Comparison of ENCODE assay signal across 23 mouse cellular contexts in genomic region chr16:89674159-89674902, GRCm38 (mm10).
DNase-seq lines count a peak whose midpoint lies in the region; ATAC-seq and TF ChIP-seq lines count a peak whose summit lies in the region.
"Had no signal": no experiment of that assay in that cellular context is flagged by ENCODE, and none has a peak within 500 bp of the region (broad histone marks: within the 10 kb centered on the region; RNA-seq: fewer than 3 reads in every experiment).

No protein-coding gene starts in this region.

- H3K9me3 ChIP-seq in forebrain, embryonic 15.5 days: no peaks in the 10 kb centered on the region
- H3K9me3 ChIP-seq in forebrain, embryonic 11.5 days (ENCODE audit: control insufficient read depth, low read length): no peaks in the 10 kb centered on the region
- H3K9me3 ChIP-seq in midbrain, embryonic 14.5 days (ENCODE audit: control insufficient read depth, low read length): no peaks in the 10 kb centered on the region
- H3K9me3 ChIP-seq in midbrain, embryonic 10.5 days (replicated peaks): no peaks in the 10 kb centered on the region
- no peaks in the 10 kb centered on the region for H3K9me3 ChIP-seq in forebrain, postnatal 0 days (ENCODE audit: low read length)
- no peaks in the 10 kb centered on the region for H3K9me3 ChIP-seq in neural tube, embryonic 15.5 days (replicated peaks)
- H3K9me3 ChIP-seq: embryonic facial prominence, embryonic 15.5 days; heart, embryonic 12.5 days; limb, embryonic 13.5 days; liver, embryonic 13.5 days had no signal

- no peak overlapping the region for H3K4me3 ChIP-seq in forebrain, embryonic 15.5 days
- no peak overlapping the region for H3K4me3 ChIP-seq in forebrain, embryonic 11.5 days (ENCODE audit: low read depth, low read length)
- no peak overlapping the region for H3K4me3 ChIP-seq in midbrain, embryonic 14.5 days (replicated peaks; ENCODE audit: low read depth, low read length)
- no peak overlapping the region for H3K4me3 ChIP-seq in midbrain, embryonic 10.5 days
- no peak overlapping the region for H3K4me3 ChIP-seq in forebrain, postnatal 0 days (ENCODE audit: low read depth, low read length)
- no peak overlapping the region for H3K4me3 ChIP-seq in neural tube, embryonic 15.5 days (replicated peaks)
- H3K4me3 ChIP-seq: embryonic facial prominence, embryonic 15.5 days; heart, embryonic 12.5 days; limb, embryonic 13.5 days; liver, embryonic 13.5 days; myocyte had no signal

- H3K4me2 ChIP-seq in forebrain, embryonic 15.5 days (replicated peaks): no peak overlapping the region
- H3K4me2 ChIP-seq in forebrain, embryonic 11.5 days (ENCODE audit: low read depth, low read length, severe bottlenecking): no peak overlapping the region
- no peak overlapping the region for H3K4me2 ChIP-seq in midbrain, embryonic 14.5 days (ENCODE audit: low read length)
- H3K4me2 ChIP-seq in forebrain, postnatal 0 days (ENCODE audit: low read depth): no peak overlapping the region
- H3K4me2 ChIP-seq in neural tube, embryonic 15.5 days: peak overlapping the region; percentile 9; the same call in 1 of the 2 replicates
- H3K4me2 ChIP-seq: embryonic facial prominence, embryonic 15.5 days; limb, embryonic 13.5 days; lung, embryonic 14.5 days had no signal

- WGBS in forebrain, embryonic 15.5 days: 58% methylated on average over 16 of the region's 16 CpGs
- 91% methylated on average over 16 of the region's 16 CpGs for WGBS in forebrain, embryonic 11.5 days
- WGBS in midbrain, embryonic 14.5 days: 76% methylated on average over 16 of the region's 16 CpGs
- 92% methylated on average over 16 of the region's 16 CpGs for WGBS in midbrain, embryonic 10.5 days
- WGBS in forebrain, postnatal 0 days: 50% methylated on average over 16 of the region's 16 CpGs
- WGBS in neural tube, embryonic 15.5 days: 52% methylated on average over 16 of the region's 16 CpGs

- peak; percentile 85 for ATAC-seq in forebrain, embryonic 15.5 days (replicated peaks)
- ATAC-seq in forebrain, embryonic 11.5 days (replicated peaks; ENCODE audit: low FRiP score): no peak
- no peak for ATAC-seq in midbrain, embryonic 14.5 days (ENCODE audit: low FRiP score, low TSS enrichment)
- peak; percentile 75 for ATAC-seq in forebrain, postnatal 0 days
- peak; percentile 73; the same call in 1 of the 2 replicates for ATAC-seq in neural tube, embryonic 15.5 days (ENCODE audit: low FRiP score)
- ATAC-seq: inflammation-experienced regulatory T-cells, adult 6 months had no signal

- no peak overlapping the region for H3K27ac ChIP-seq in forebrain, embryonic 15.5 days (replicated peaks)
- no peak overlapping the region for H3K27ac ChIP-seq in forebrain, embryonic 11.5 days (ENCODE audit: low read depth, low read length)
- H3K27ac ChIP-seq in midbrain, embryonic 14.5 days (replicated peaks; ENCODE audit: low read depth, low read length): no peak overlapping the region
- H3K27ac ChIP-seq in midbrain, embryonic 10.5 days (replicated peaks): no peak overlapping the region
- H3K27ac ChIP-seq in forebrain, postnatal 0 days (ENCODE audit: low read depth, low read length): no peak overlapping the region
- no peak overlapping the region for H3K27ac ChIP-seq in neural tube, embryonic 15.5 days (replicated peaks)
- H3K27ac ChIP-seq: embryonic facial prominence, embryonic 15.5 days; limb, embryonic 13.5 days; liver, embryonic 13.5 days had no signal

- DNase-seq in forebrain, embryonic 11.5 days (ENCODE audit: low spot score): no peak
- peak; percentile 40 for DNase-seq in midbrain, embryonic 14.5 days
- no peak for DNase-seq in midbrain, embryonic 10.5 days (ENCODE audit: low spot score)
- DNase-seq in forebrain, postnatal 0 days: peak; percentile 64
- DNase-seq in left cerebral cortex, postnatal 10 days (ENCODE audit: extremely low spot score in 1 of 2, low spot score in 2 of 2): no peak
- DNase-seq: adrenal gland, adult 8-10 months; B cell, adult 2 months; cerebellum, adult 11 months; cerebellum, postnatal 36 days; heart, postnatal 14 days; kidney, adult 2 months; kidney, postnatal 14 days; liver, embryonic 13.5 days; lung, postnatal 4 days; retina, postnatal 1 day had no signal

- TF ChIP-seq CTCF in forebrain, postnatal 0 days (IDR thresholded peaks at IDR 0.05; ENCODE audit: low read depth): no peak

- H3K9ac ChIP-seq in forebrain, embryonic 15.5 days (replicated peaks): no peak overlapping the region
- no peak overlapping the region for H3K9ac ChIP-seq in forebrain, embryonic 11.5 days (ENCODE audit: low read length)
- no peak overlapping the region for H3K9ac ChIP-seq in midbrain, embryonic 14.5 days (replicated peaks; ENCODE audit: low read length)
- no peak overlapping the region for H3K9ac ChIP-seq in forebrain, postnatal 0 days
- H3K9ac ChIP-seq in neural tube, embryonic 15.5 days (replicated peaks): no peak overlapping the region
- H3K9ac ChIP-seq: embryonic facial prominence, embryonic 15.5 days; heart, embryonic 12.5 days; limb, embryonic 13.5 days; liver, embryonic 13.5 days; lung, embryonic 14.5 days had no signal

- H3K4me1 ChIP-seq in forebrain, embryonic 15.5 days: peaks cover 4% of the 10 kb centered on the region
- H3K4me1 ChIP-seq in forebrain, embryonic 11.5 days (replicated peaks; ENCODE audit: control insufficient read depth, insufficient read depth, low read length): no peaks in the 10 kb centered on the region
- 0 out of 2 replicates have a peak, but pooled peaks cover 3% of the 10 kb centered on the region for H3K4me1 ChIP-seq in midbrain, embryonic 14.5 days (ENCODE audit: control insufficient read depth, insufficient read depth, low read length)
- no peaks in the 10 kb centered on the region for H3K4me1 ChIP-seq in midbrain, embryonic 10.5 days
- H3K4me1 ChIP-seq in forebrain, postnatal 0 days (ENCODE audit: insufficient read depth): no peaks in the 10 kb centered on the region; the same call in 1 of the 2 replicates
- peaks cover 12% of the 10 kb centered on the region for H3K4me1 ChIP-seq in neural tube, embryonic 15.5 days
- H3K4me1 ChIP-seq: embryonic facial prominence, embryonic 15.5 days; limb, embryonic 13.5 days had no signal

- no peaks in the 10 kb centered on the region for H3K27me3 ChIP-seq in forebrain, embryonic 15.5 days
- H3K27me3 ChIP-seq in forebrain, embryonic 11.5 days (ENCODE audit: control insufficient read depth, insufficient read depth, low read length): no peaks in the 10 kb centered on the region
- no peaks in the 10 kb centered on the region for H3K27me3 ChIP-seq in midbrain, embryonic 14.5 days (ENCODE audit: control insufficient read depth, insufficient read depth, low read length)
- H3K27me3 ChIP-seq in midbrain, embryonic 10.5 days (ENCODE audit: low read depth, poor library complexity, severe bottlenecking): no peaks in the 10 kb centered on the region
- no peaks in the 10 kb centered on the region for H3K27me3 ChIP-seq in forebrain, postnatal 0 days (ENCODE audit: insufficient read depth, low read length)
- no peaks in the 10 kb centered on the region for H3K27me3 ChIP-seq in neural tube, embryonic 15.5 days (replicated peaks)
- H3K27me3 ChIP-seq: embryonic facial prominence, embryonic 15.5 days; heart, embryonic 12.5 days; limb, embryonic 13.5 days; liver, embryonic 13.5 days had no signal

- intact Hi-C loops in left cerebral cortex, postnatal 10 days (cut with DNase I): no loop called here

- H3K36me3 ChIP-seq in forebrain, embryonic 15.5 days: no peaks in the 10 kb centered on the region
- H3K36me3 ChIP-seq in forebrain, embryonic 11.5 days (ENCODE audit: control insufficient read depth, insufficient read depth, low read length): no peaks in the 10 kb centered on the region
- no peaks in the 10 kb centered on the region for H3K36me3 ChIP-seq in midbrain, embryonic 14.5 days (ENCODE audit: control insufficient read depth, insufficient read depth, low read length)
- no peaks in the 10 kb centered on the region for H3K36me3 ChIP-seq in midbrain, embryonic 10.5 days
- H3K36me3 ChIP-seq in forebrain, postnatal 0 days (ENCODE audit: insufficient read depth): no peaks in the 10 kb centered on the region
- no peaks in the 10 kb centered on the region for H3K36me3 ChIP-seq in neural tube, embryonic 15.5 days
- H3K36me3 ChIP-seq: embryonic facial prominence, embryonic 15.5 days; heart, embryonic 12.5 days; limb, embryonic 13.5 days; liver, embryonic 13.5 days had no signal

Comparison
In these comparisons a context has a peak if more than half of its experiments do, and no peak if none do; other contexts are left out.
1. ATAC-seq: peak in forebrain, embryonic 15.5 days (single experiment), forebrain, postnatal 0 days (single experiment) and neural tube, embryonic 15.5 days (single experiment); none in forebrain, embryonic 11.5 days (single experiment) and midbrain, embryonic 14.5 days (single experiment).
2. DNase-seq: peak in midbrain, embryonic 14.5 days (single experiment) and forebrain, postnatal 0 days (single experiment); none in forebrain, embryonic 11.5 days (single experiment), midbrain, embryonic 10.5 days (single experiment) and left cerebral cortex, postnatal 10 days (0 of 2).